Mouse (Mus musculus): ENCODE data around the gene Rasgrf1.

- TF ChIP-seq CTCF (conservative IDR thresholded peaks at IDR 0.05; ENCODE audit: insufficient read depth, insufficient read length, low read depth, low read length) (no peak), POLR2A (IDR thresholded peaks at IDR 0.05; ENCODE audit: low read depth, low read length) (no peak)
Measured at GRCm38 (mm10) chr9:90055409-90055808, 145.7 kb downstream of the Rasgrf1 start.

Data from kidney, adult 2 months (tissue).